Mouse (Mus musculus): ENCODE data around the gene Polr2h. TPM values are rescaled to one million over a fixed set of nuclear protein-coding genes. Genes with fewer than 3 reads are reported as not detected.

The Polr2h gene
- polyA plus RNA-seq, 1 experiment: 40.9 TPM

Other genes starting within 250 kb of the Polr2h start
- 33.2 and 34.2 TPM in 2 replicates for gene Eif2b5, start 218.8 kb upstream of the Polr2h start, polyA plus RNA-seq (2012; rRNA removed)
- gene Dvl3, start 200.7 kb upstream of the Polr2h start, polyA plus RNA-seq (2012; rRNA removed): 22.5 and 38.0 TPM in 2 replicates
- gene Ap2m1, start 182.2 kb upstream of the Polr2h start, polyA plus RNA-seq (2012; rRNA removed): 411 and 488 TPM in 2 replicates
- 40.8 and 41.5 TPM in 2 replicates for gene Abcf3, start 169.1 kb upstream of the Polr2h start, polyA plus RNA-seq (2012; rRNA removed)
- gene Vwa5b2, start 128.2 kb upstream of the Polr2h start, polyA plus RNA-seq (2012; rRNA removed): 4.1 and 7.0 TPM in 2 replicates
- gene Eef1akmt4, start 106.1 kb upstream of the Polr2h start, polyA plus RNA-seq (2012; rRNA removed): 7.5 and 10.4 TPM in 2 replicates
- not detected in 2 replicates for gene Gm49333, start 106.1 kb upstream of the Polr2h start, polyA plus RNA-seq (2012; rRNA removed)
- gene Alg3, start 105.9 kb upstream of the Polr2h start, polyA plus RNA-seq (2012; rRNA removed): 12.4 and 16.1 TPM in 2 replicates
- 1.8 and 1.9 TPM in 2 replicates for gene Camk2n2, start 96.4 kb upstream of the Polr2h start, polyA plus RNA-seq (2012; rRNA removed)
- gene Ece2, start 87.8 kb upstream of the Polr2h start, polyA plus RNA-seq (2012; rRNA removed): 2.1 and 2.5 TPM in 2 replicates
- 126 and 133 TPM in 2 replicates for gene Psmd2, start 66.0 kb upstream of the Polr2h start, polyA plus RNA-seq (2012; rRNA removed)
- gene Eif4g1, start 49.4 kb upstream of the Polr2h start, polyA plus RNA-seq (2012; rRNA removed): 199 and 209 TPM in 2 replicates
- 14.4 and 18.1 TPM in 2 replicates for gene Fam131a, start 24.4 kb upstream of the Polr2h start, polyA plus RNA-seq (2012; rRNA removed)
- 12.8 and 14.0 TPM in 2 replicates for gene Clcn2, start 81 bp downstream of the Polr2h start, polyA plus RNA-seq (2012; rRNA removed)
- gene Chrd, start 15.5 kb downstream of the Polr2h start, polyA plus RNA-seq (2012; rRNA removed): 18.1 and 18.5 TPM in 2 replicates
- 3.0 and 3.4 TPM in 2 replicates for gene Thpo, start 16.8 kb downstream of the Polr2h start, polyA plus RNA-seq (2012; rRNA removed)

Measured in urinary bladder, adult 2 months (tissue).